Mouse (Mus musculus) spleen, postnatal 10 days (tissue): ENCODE measurements around the gene Jag1.

Experiments used
- DNase-seq, 2 experiments: peaks; one replicate each; pipeline ENCODE4 v3.0.0; 2021 to 2022; ENCODE audit warnings: low spot score in 2 of 2

Gene Jag1

DNA sequence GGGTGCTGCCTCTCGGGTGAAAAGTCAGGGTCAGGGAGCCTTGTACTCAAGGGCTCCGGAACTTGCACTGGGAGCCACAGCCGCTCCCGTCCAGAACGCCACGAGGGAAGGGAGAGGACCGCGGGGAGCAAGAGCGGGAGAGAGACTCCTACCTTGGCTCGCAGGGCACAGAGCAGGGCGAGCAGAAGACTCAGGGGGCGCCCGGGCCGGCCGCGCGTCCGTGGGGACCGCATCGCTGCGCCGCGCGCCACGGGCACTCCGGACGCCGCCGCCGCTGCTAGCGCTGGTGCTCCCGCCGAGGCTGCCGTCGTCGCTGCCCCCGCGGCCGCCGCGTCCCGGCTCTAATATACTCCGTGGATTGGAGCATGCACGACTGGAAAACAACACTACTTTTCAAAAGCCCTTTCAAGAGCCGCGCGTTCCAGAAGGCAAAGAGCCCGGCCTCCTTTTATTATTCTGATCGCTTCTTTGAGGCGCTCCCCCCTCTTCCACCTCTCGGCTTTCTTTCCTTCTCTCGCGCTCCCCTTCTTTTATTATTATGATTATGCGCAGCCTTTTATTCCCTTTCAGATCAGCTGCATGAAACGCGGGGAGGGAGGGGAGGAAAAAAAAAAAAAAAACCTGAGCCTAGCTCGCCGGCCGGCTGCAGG lies at the start of gene Jag1:
Gene Jag1, minus strand, starts transcription at position 620 of the 650 bp plus-strand sequence.
- peak; percentile 5 to 22 for DNase-seq

DNA sequence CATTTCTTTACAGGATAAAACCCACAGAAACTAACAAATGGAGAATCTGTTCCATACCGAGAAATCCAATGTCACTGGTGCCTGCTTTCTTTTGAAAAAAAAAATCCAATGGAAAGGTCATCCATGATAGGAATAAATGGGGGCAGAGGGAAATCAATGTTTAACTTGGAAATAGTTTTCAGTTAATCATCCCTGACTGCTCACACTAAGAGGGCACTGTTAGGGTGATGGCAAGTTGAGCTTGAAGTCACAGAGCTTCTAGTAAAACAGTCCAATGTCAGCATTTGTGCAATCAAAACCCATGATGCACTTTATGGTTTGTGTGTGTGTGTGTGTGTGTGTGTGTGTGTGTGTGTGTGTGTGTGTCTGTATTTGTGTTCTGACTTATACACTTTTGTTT lies 39.6 kb upstream of the Jag1 start:
- no peak for DNase-seq

- DNase-seq: no peak
Observed at GRCm38 (mm10) chr2:137153825-137154224, 37.4 kb upstream of the Jag1 start.

DNA sequence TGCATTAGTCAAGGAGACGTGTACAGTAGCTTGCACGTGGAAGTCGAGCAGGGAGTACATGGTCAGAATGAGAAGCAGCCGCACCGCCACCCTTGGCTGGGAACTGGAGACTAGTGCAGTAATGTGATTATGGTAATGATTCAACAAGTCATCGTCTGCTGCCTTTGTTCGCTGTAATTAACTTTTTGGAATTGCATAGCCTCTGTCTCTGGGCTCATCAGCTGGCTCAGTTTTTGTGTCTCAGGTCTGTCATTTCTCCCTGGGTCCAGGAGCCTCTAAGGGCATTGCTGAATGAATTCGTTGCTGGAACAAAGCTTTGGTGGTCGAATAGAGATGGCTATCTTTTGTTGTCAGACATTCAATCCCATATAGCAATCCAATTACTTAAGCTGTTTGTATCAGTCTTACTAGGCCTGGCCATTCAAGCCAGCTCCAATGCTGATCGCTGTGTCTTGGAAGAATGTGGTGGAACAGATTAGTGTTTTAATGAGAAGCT lies 36.8 kb upstream of the Jag1 start:
- no peak for DNase-seq

DNA sequence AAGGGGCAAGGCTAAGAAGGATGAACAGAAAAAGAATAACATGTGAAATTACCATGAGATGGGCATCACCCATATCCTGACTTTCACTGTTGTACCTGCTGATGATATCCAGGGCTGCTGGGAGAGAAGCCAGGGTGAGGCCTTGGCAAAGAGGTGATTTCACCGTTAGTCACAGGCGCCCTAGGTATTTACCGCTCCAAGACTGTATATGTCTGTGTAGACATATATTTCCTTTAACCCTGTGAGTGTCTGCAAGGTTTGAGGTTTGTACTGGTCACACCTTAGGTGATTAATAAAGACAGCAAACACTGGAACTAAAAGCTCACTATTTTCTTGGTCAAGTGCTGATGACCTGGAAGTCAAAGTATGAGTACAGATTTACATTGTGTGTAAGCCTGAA lies 34.5 kb upstream of the Jag1 start:
- no peak for DNase-seq

DNA sequence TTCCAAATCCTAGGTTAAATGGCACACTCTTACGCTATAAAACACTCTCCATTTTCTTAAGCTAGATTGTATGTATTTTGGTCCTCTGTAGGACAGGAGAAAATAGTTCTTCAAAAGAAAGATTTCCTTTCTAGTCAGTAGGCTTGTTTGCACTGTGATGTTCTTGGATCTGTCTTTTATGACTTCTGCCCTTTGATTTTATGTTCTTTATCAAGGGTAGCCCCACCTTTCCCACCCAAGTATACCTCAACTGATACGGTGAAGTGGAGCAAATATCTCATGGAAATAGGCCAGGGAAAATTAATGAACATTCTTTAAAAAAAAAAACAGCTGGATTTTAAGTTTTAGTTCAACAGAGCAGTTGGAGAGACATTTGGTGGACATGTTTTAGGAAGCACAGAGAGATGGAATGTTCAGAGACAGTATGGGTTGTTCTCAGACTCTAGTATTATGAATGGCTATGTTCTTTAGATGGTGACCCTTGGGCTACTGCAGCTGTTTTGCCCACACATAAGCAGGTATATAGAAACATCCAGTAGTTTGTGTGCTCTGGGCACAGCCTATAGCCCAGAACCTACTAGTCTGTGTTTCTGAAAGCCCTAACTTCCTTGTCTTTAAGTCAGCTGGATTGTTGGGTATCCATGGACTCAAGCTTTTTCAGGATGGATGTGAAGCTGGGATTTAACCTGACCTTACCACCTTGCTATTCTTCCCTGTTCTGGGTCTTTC lies 30.7 kb upstream of the Jag1 start:
- DNase-seq: no peak

- DNase-seq: no peak
Observed at GRCm38 (mm10) chr2:137138063-137138462, 21.6 kb upstream of the Jag1 start.

DNA sequence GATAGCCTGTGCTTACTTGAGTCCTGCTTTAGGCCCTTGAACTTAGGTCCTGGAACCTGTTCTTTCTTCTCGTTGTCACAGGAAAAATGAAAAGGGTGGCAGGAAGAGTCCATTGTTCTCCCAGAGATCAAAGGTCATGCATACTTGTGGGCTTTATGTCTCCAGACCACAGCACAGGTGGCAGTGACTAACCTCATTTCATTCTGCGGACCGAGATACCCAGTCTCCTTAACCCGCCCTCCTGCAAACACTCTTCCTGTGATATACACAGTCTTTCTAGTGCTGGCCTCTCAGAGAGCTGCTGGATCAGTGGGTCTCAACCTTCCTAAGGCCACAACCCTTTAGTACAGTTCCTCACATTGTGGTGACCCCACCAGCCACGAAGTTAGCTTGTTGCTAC lies 17.6 kb upstream of the Jag1 start:
- DNase-seq: no peak

DNA sequence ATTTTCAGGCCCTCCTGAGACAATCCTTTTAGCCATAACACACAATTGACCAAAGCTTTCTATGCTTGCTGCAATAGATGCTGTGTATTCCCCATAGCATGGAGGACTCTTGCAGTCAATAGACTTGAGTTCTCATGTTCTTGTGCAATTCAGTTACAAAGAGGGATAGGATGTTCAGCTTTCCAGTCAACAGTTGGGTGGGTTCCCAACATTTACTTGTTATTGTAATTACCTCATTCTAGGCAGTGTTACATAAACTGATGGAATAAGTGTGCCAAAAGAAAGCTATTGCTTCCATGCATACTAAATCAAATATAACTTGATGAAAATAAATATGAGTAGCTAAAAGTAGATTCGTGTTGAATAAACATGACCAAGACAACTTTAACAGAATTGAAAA lies 8.4 kb upstream of the Jag1 start:
- DNase-seq: no peak

DNA sequence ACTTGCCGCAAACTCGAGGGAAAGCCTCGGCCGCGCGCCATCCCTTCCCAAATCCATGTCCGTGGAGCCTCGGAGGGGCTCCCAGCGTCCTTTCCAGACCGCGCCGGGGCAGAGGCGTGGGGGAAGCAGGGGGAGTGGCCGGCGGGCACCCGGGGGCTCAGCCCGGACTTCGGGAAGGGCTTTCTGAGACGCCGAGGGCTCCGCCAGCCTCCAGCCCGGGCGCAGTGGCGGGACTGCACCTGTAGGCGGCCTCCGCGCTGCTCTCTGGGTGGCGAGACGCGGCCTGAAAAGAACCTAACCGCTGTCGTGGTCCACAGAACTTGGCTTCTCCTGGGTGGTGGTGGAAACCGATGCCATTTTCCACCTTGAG lies 862 bp upstream of the Jag1 start:
- peak; percentile 32 to 70 for DNase-seq

DNA sequence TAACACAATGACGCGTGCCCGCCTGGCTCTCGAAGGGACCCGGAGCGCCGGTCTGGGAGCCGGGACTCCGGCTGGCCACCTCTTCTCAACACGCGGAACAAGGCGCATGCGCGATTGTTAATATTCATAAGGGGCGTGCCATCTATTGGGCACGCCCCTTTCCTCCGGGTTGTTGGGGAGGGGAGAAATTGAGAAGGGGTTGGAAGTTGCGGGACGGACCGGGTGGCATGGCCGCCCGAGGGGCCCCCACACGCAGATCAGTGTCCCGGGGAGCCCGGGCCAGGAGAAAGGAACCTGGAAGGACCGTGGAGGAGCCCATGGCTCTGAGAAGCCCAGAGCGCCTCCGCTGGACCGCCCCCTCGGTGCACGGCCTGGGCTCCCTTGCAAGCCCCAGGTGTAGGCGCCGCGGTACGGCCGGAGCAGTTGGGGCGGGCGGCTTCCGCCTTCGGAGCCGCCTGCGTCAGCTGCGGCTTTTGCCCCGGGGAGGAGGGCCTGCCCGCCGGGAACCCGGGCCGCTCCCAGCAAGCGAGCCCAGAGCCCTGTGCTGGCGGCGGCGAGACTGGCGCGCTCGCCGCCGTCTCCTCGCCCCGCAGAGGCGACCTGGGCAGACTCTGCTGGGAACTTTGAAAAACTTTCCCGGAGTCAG lies 354 bp upstream of the Jag1 start:
- DNase-seq: peak; percentile 41 to 77

- DNase-seq: peak in 1 of 2 experiments; percentile 20
Observed at GRCm38 (mm10) chr2:137115241-137116024, 1.0 kb downstream of the Jag1 start.

DNA sequence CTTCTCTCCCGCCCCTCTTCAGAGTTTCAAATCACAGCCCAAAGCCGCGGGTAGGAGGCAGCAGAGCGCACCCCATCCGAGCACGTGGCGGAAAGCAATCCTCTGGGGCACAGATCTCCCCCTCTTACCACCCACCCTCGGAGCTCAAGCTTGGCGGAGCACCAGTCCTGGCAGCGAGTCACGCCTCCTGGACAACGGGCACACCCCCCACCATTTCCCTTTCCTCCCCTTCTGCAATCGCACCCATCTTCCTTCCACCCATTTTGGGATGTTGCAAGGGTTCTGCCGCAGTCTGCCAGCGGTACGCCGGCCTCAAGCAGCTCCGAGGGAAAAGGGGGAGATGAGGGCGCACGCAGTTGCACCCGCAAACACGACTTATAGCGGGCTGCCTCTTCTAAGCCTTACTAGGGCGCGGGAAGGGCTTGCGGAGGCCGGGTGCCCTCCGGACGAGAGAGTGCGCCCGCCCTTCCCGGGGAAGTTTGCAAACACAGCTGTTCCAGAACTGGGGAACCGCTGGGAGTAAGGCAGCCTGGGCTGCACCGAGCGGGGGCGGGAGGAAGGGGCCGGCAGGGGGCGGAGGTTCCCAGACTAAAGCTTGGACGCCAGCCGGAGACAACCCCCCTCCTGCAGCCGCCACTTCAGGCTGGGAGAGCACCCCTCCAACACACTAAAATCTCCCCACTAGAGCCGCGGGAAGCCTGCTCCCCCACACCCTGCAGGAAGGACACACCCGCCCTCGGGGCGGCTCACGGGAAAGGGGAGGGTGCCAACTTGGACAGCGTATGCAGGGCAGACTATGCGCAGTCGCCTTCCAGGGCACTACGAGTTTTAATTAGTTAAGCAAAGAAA lies 2.0 kb downstream of the Jag1 start:
- DNase-seq: peak in 1 of 2 experiments; percentile 53

GRCm38 (mm10) chr2:137113288-137114061 lies 3.0 kb downstream of the Jag1 start:
- no peak for DNase-seq

- no peak for DNase-seq
Observed at GRCm38 (mm10) chr2:137110214-137110898, 6.1 kb downstream of the Jag1 start.

DNA sequence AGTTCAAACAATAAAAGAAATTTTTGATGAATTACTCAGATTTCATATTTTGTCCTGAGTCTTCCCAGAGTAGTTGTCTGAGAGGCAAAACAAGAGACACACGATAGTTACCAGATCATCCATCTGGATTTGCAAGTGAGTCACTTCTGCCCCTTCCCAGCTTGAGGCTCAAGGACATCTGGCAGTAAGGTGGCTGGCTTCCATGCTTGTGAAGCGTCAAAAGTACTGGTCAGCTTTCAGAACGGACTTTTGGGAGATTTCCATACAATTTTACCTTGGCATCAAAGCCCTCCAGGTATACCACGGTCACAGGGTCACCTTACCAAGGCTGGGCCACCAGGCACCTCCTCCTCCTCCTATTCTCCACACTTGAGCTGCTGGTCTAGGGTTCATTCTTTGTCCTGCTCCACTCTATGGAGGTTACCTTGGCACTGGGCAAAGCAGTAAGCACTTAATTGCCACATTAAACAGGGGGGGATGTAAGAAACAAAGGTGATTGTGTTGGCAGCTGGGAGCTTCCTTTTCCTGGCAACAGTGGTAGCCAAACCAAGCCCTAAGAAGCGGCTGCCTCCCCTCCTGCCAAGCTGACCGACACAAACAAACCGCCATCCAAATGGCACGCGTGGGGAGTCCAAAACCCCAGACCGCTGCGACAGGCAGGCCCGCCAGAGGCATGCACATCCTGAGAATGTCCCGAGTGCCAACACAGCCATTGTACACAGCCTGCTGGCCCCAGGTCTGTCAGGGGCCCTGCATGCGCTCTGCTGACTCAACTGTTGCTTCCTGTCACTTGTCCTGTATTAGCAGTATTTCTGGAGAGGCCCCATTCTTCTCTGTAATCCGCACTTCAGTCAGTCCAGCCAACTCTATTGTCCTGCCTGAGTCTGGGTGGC lies 6.9 kb downstream of the Jag1 start:
- no peak for DNase-seq

DNA sequence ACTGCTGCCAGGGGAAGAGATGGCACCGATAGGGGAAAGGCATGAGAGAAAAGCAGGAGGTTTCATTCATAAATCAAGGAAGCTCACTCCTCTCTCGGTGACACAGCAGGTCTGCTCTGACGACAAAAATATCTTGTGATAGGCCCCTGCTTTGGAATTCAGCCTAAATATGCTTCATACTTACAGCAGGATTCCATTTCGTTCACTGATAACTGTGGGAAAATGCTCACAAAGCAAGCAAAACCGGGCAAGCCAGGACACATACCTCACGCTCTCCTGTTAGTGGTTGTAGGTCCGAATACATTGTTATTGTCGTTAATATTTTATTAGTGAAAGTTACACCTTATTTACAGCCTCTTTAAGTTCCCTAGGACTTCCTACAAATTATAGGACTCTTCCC lies 8.5 kb downstream of the Jag1 start:
- no peak for DNase-seq

- no peak for DNase-seq
Observed at GRCm38 (mm10) chr2:137107203-137107602, 9.2 kb downstream of the Jag1 start.

DNA sequence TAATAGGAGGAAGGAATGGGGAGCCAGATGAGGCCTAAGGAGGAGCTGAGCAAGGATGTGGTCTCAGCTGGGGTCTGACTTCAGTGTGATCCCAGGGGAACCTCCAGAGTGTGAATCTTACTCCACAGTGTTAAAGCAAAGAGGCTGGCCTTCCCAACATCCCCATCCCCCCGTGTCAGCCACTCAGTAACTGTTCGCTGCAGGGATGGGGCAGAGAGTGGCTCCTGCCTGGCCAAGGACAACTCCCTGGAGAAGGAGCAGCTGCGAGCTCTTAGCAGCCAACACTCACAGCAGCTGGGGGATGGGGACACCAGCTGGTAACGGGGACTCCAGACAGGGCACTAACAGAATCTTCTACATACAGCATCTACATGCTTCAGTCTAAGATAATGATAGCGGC lies 15.4 kb downstream of the Jag1 start:
- no peak for DNase-seq
